Mouse (Mus musculus) telencephalon, adult 2 months (tissue): ENCODE measurements around the gene Fam53b.

ENCODE experiments used
- DNase-seq: peaks from one replicate; pipeline ENCODE4 v3.0.0-alpha.2; 2011; ENCODE audit warnings: low read depth, low spot score

The Fam53b gene

DNA sequence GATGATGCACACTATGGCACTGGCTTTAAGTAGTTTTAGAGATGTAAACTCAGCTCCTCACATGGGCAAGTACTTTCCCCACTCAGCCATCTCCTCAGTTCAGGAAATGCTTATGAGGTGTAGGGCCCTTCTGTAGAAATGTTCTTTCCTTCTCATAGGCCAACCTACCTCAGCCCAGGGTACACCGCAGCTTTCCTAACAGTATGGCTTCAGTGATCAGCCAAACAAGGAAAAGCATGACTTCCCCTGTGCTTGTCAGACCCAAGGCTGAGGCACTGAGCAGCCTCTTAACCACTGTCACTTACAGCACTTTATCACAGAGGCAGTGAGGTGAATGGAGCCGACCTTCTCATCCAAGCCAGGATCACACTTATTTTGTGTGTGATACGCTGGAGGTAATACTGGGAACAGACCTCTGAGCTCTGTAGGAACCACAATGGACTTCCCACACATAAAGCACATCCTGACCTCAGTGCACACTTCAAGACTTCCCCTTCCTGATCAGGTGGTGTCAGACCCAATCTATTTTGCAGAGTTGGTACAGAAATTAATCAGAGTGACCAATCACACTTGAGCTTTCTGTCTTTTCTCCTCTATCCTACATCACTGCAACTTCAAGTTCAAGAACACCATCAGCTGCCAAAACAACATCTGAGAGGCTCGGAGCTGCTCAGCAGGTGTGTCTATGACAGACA lies 26.0 kb downstream of the Fam53b start:
- DNase-seq = no peak

DNA sequence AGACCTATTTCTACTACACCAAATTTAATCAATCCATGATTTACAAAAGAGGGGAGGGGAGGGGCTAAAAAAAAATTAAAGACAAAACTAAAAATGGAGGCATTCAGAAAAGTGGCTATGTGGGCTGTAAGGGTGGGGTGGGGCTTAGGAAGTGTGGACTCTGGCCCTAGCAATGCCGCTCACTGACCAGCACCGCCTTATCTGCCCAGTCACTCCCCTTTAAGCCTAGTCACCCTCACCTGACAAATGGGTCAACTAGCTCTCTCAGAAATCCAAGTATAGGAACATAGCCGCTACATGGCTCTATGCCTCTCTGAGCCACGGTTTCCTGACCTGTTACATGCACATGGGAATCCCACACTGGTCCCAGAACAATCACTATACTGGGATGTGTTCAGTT lies 26.7 kb downstream of the Fam53b start:
- no peak for DNase-seq

DNA sequence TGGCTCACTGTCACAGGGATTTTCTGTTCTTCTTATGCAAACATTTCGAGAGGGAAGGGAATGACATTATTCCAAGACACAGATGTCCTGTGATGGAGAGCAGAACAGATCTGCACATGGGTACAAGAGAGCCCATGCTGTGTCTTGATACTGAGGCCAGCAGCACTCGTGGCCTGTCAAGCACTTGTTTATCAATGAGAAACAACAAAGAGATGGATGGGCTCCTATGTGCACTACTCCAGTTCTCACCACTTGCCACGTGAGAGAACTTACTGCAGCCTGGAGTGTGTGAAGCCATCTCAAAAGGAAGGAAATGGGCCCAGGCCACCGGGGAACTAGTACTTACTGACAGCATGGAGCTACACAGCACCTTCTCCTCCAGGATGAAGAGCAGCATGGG lies 27.2 kb downstream of the Fam53b start:
- no peak for DNase-seq

DNA sequence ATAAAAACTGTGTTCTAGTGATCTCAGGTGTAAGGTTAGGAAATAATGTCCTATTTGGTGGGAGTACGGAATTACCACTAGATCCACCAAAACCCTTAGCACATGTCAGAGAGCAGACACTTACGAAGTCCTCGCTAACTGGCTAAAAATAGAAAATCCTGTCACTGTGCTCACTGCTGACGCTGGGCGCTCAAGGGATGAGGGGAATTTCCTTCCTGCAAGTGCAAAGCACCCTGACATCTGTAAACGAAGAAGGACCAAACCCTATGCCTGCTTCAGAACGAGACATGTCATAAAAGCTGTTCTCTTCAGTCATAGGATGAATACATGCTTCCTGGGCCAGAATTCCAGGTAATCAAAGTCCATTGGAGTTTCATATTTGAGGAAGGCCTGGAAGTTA lies 27.7 kb downstream of the Fam53b start:
- DNase-seq = no peak

DNA sequence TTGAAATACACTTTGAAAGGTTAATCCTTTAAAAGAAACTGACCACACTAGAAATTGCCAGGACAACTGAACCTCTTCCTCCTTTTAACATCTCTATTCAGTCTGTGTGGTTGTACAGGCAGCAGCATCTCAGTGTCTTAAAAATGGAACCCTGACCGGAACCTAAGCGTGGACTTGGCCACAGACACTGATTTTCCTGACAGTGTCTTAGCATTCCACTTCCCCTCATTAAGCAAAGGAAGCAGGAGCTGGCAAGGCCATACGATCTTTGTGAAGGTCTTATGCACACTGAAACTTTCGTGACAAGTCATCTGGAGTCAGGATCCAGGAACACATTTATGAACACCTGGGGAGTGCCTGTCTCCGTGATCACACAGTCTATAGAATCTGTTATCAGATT lies 29.6 kb downstream of the Fam53b start:
- DNase-seq = no peak

DNA sequence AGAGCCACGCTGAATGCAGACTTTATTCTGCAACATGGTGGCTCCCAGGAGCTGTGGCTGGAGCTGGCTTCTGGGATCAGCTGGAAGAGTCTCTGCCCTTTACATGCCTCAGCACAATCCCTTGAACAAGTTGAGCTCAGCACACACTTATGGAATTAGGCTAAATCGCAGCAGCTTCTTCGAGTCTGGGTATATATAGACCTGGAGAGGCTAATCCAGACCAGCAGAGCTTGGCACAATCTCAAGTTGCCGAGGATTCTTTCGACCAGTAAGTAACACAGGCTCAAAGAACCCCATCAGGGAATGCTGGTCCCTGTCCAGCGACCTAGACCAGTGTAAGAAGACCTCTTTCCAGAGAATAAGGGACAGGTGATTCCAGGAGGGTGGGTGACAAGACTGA lies 31.8 kb downstream of the Fam53b start:
- no peak for DNase-seq

DNA sequence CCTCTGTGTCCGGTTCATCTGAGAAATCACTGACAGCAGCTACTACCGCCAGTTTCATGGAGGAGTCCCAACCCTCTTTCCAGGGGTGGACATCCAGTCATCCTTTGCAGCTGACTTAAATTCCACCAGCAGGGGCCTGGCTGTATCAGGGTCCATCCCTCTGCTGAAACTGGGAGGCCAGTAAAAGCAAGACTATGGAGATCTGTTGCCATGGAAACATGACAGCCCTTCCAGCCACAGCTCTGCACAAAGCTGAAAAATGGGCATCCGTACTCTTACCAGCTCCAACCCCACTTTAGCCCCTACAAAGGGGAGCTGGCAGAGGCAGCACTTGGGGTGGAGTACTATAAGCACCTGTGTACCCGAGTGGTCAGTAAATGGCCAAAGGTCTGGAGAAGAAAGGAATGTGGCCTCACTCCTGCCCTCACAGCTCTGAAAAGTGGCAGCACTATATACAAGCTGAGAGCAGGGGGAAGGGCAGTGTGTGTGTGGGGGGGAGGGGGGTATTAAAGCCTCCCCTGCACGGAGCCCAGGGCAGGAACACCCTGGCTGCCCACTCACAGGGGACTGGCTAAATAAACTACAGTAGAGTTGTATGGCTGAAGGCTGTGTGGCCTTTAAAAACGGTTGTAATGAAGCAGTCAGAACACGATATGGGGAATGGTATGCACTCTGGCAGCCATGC lies 32.4 kb downstream of the Fam53b start:
- no peak for DNase-seq

DNA sequence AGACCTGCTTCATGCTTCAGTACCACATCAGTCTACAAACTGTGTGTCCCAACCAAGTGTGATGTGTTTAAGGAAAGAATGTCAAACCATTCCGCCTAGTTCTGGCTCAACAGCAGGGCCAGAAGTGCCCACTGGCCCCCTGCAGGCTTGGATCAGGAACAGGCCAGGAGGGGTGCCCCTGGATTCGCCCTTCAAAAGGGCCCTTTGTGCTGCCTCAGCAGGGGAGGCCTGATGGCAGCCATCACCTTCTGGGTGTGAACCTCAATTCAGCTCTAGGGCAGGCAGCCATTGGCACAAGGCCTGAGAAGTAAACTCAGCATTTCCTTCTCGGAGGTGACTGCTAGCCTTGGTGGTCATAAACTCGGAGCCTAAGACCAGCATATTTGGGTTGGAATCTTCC lies 33.1 kb downstream of the Fam53b start:
- no peak for DNase-seq

DNA sequence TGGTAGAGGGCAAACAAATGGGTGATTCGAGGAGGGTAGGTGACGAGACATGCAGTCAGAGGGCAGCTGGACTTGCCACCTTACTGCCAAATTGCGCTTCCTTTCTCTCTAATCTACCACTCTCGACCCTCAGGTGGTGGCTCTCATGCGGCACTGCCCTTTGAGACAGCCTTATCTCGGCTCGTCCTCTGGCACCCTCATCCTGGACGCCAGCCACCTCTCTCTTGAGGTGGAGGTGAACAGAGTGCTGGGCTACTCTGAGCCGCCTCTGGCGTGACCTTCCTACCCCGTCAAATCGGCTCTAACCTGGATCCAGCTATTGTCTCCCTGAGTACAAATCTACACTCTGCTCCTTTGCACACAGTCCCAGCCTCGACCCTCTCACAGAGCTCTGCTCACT lies 35.1 kb downstream of the Fam53b start:
- no peak for DNase-seq

DNA sequence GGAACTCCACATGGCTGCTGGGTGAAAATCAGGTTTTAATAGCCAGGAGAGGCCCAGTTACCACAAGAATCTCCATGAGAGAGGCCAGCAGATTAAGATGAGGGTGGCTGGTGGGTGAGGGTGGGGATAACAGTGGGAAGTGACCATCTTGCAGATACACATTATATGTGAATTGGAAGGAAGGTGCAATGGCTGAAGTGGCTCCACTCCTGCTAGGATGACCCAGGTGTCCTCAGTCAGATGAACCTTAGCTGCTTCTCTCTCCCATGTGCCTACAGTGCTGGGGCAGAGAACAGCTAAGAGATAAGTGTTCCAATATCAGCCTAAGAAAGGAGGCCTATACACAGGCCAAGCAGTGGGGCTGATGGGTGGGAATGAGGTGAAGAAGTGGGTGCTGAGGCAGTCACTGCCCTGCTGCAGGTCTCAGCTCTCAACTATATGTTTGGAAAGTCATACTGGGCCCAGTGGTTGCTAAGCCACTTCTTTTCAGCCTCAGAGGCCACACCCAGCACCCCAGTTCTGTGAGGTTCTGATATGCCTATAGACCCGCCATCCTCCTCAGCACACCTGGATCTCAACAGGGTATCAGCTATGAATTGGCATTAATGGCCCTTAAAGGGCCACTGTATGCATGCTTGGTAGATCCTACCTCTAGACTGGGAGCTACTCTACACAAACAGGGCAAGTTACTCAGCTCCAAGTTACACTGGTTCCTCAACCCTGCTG lies 35.8 kb downstream of the Fam53b start:
- no peak for DNase-seq

DNA sequence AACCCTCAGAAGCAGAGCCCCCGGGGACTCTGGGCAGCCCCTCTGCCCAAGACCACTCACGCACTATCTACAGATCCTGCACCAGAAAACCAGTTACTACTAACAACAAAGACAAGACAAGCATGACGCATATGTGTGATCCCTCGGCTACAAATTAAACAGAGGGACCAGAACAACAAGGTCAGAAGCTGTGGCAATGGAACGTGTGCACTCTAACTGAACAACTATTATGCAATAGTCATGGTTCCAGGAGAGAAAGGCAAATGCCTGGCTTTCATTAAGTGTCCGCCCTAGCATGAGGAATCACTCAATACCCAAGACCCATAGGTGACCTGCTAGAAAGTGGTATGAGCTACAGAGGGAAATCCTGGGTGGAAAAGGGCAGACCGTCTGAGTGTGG lies 36.6 kb downstream of the Fam53b start:
- DNase-seq = no peak

DNA sequence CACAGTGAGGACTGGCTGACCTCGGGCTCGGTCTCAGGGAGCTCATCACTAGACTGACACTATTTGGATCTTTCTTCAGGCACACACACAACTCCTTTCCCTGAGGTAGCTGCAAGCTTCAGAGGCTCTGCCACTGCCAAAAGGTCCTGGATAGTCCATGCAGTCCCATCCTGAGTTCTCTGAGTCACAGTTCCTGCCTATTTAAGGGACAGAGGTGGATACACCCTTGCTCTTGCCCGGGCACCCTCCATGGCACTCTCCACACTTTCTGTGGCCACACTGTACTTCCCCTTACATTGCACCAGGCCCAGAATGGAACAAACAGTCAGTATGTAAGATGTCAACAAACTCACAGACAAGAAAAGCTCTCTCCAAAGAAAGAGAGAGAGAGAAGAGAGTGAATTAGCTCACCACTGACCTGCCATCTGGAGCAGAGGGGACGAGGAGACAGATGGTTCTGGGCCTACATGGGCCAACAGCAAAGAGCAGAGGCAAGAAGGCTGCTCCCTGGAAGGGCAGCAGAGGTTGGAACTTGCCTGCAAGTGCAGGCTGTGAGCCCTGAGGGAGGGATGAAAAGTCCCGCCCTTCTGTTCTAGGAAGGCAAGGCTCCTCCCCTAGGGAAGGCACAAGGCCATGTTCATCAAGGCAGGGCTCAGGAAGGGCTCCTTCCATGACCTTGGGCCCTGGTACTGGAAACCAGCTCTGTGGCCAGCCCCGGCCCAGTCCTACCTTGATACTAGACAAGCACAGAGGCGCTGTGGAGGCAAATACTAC lies 37.2 kb downstream of the Fam53b start:
- no peak for DNase-seq

DNA sequence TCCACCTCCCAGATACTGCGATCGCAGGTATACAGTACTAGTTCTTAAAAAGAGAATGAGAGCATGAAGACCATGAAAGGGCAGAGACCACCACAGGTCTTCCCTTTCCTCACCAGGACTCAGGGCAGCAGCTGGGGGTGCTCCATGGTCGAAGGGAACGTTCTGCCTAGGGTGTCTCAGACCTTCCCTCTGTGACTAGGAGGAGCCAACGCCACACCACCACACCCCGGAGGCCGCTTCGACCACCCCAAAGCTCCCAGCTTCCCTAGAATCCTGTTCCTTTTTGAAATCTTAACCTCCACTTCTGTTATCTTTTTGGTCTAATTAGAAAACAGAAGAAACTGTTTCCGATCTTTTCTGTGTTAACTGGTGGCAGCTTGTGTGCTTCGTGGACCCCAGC lies 37.8 kb downstream of the Fam53b start:
- no peak for DNase-seq

DNA sequence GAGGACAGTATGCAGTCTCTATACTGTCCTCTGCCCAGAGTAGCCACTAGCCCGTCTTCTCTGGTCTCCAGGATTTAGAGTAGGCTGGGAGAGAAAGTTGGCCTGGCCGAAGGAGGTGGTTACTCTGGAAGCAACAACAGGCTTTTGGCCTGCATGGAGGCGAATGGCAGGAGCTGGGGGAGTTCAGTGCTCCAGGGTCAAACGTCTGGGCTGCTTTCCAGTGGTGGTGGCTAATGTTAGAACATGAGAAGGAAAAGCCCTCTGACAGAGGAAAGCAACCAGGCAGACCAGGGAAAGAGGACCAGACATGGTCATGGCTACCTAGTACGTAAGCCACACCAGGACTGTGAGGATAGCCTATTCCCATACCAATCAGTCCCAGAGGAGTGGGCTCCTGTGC lies 38.4 kb downstream of the Fam53b start:
- no peak for DNase-seq

DNA sequence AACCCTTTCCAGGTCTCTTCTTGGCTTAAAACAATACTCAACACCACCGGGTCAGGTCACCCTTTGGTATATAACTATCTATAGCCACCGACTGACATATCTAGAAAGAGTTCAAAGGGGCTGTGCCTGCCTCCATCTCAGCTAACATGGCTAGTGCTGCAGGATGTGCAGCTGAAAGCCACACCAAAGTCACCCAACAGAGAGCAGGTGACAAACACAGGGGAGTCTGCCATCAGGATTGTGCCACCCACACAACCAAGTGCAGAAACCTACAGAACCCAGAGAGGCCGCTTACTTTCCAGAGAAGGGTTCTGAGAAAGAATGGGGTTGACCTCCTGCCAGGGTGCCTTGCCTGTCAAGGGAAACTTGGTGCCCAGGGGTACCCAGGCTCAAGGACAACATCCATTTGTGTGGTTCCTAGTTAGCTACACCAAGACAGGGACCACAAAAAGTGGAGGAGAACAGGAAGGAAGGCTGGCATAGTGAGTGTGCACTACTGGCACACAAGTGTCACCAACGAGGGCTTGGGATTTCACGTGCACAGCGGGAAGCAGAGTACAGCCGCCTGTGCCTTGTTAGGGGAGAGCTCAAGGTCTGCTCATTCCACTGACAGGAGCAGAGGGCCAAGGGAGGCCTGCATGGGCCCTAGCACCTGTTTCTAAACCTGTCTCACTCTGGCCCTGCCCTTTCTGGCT lies 40.5 kb downstream of the Fam53b start:
- no peak for DNase-seq

DNA sequence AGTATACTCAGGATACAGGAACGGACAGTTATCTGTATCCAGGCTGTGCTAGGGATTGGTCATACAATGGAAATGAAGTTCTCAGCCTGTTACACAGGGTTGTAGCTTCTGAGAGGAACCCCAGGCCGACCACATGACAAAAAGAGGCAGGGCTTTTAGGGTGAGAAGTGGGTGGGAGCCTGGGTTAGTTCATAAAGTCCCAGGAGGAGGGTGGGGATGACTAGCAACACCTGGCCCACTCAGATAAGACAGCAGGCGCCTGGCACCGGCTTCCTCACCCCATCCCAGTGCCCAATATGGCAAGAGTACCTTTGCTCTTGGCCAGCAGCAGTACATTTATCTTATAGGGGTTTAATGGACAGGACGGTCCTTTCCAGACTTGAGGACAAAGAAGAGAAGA lies 41.2 kb downstream of the Fam53b start:
- no peak for DNase-seq

DNA sequence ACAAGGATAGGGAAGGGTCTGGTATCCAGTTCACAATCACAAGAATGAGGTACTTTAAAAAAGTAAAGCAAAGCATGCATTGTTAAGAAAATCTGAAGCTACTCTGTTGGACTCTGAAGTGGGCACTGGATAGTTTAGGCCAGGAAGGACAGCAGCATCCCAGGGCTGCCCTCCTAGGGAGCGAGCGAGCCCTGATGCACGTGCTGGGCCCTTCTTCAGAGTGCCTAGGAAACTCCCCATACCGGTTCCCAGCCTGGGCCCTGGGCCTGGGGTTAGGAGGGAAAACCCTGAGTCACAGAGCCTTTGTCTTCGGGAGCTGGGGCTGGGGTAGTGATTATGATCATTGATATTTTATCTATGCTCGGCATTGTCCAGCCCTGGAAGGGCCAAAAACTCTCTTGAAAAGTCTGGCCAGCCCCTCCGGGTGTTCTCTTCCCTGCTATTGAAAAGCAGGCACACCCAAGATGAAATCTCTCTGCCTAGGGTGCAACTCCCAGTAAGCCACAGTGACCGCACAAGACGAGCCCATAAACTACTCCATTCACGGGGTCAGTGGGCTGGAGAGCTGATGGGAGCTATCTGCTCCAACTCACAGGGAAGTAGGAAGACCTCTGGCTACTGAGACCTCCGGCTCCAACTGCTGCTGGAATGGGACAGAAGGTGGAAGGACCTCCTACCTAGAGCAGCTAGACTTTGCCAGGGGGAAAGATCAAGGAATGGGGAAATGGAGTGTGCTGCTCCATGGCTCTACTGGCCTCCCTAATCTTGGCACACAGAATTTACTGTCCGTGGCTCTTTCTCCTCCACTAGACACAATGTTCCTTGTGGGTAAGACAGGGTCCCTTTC lies 45.0 kb downstream of the Fam53b start:
- no peak for DNase-seq

DNA sequence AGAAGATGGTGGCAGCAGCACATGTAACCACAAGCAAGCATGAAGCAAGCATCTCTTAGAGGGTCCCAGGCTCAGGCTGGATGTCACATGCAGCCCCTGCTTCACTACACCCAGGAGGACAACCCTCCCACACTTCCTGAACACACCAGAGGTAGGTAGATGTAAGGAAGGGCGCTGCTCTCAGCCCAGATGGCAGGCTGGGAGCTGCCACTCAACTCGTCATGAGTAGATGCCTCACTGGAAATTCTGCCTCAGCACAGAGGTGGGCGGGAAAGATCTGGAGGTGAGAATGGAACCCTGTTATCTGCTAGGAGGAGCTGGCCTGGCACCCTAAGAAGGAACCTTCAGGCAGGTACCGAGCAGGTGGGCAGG lies 45.7 kb downstream of the Fam53b start:
- DNase-seq = no peak

DNA sequence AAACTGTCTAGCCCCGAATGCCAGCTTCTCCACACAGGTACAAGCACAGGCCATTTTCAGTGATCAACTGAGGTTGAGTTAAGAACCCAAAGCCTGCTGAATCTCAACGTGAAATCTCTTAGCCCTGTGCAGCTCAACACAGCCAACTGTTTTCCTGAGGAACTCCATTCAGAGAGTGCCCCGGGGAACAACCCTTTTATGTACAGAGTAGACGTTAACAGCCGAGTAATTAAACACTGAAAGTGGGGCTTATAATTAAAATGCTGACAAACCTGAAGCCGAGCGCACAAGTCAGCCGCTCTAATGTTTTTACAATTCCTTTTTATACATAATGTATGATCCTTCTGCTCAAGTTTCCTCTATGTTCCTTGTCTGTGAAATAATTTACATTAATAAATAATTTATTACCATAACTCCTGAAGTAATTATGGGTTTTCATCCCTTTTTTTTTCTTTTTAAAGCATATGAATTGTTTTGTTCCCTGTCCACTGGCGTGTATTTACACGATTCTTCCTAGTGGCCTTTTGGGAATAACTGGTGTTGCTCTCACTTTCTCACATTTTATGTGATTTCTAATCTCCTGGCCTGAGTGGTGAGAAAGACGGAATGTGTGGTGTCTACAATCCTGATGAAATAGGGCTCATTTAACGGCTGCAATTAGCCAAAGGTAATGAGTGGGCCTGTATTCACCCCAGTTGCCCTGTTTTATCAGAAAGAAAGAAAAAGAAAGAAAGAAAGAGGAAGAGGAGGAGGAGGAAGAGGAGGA lies 46.3 kb downstream of the Fam53b start:
- DNase-seq = no peak
